Mouse (Mus musculus): Measurements from ENCODE around the gene Gngt2.

- TF ChIP-seq CTCF (IDR thresholded peaks at IDR 0.05; ENCODE audit: control insufficient read depth, insufficient read depth, insufficient read length), result no peak
- no peak for TF ChIP-seq MYOD1 (IDR thresholded peaks at IDR 0.05; ENCODE audit: control insufficient read depth, insufficient read length, low read depth)
- TF ChIP-seq USF1 (IDR thresholded peaks at IDR 0.05; ENCODE audit: low read depth), result no peak
- no peak for TF ChIP-seq CEBPB (IDR thresholded peaks at IDR 0.05; ENCODE audit: low read depth)
- no peak for TF ChIP-seq MYOG (IDR thresholded peaks at IDR 0.05; ENCODE audit: control insufficient read depth, extremely low read depth, insufficient read length)
These were observed 2.2 kb downstream of the Gngt2 start for GRCm38 (mm10) chr11:95838999-95839868.

Data from C2C12 (cell line).